Mouse (Mus musculus) hindbrain, embryonic 14.5 days (tissue): ENCODE data around the gene Pgls. TPM values are rescaled to one million over a fixed set of nuclear protein-coding genes. Genes with fewer than 3 reads are reported as not detected.

Source experiments
- ATAC-seq: fragments of 200-750 bp; cut with Nextera tagmentation; 2 replicates; pipeline ENCODE4 v1.8.0; 2017; ENCODE audit warnings: moderate number of reproducible peaks, mild to moderate bottlenecking, moderate TSS enrichment, moderate library complexity; ENCODE audit not compliant: low FRiP score
- DNase-seq: peaks from one replicate; pipeline ENCODE4 v3.0.0-alpha.2; 2015; ENCODE audit warnings: low spot score
- H3K27ac ChIP-seq: fragments of 300-500 bp; sonication (generic); 2 replicates; pipeline ENCODE4 v1.5.1; 2014; ENCODE audit warnings: mild to moderate bottlenecking, moderate library complexity
- H3K27me3 ChIP-seq: fragments of 300-500 bp; sonication (generic); 2 replicates; pipeline ENCODE4 v1.6.1; 2014; ENCODE audit warnings: mild to moderate bottlenecking, low read length, mixed read lengths; ENCODE audit not compliant: control insufficient read depth, insufficient read depth
- H3K36me3 ChIP-seq: fragments of 300-500 bp; sonication (generic); replicated peaks from 2 replicates; pipeline ENCODE4 v1.6.1; 2014; ENCODE audit not compliant: control insufficient read depth, insufficient read depth
- H3K4me1 ChIP-seq: fragments of 300-500 bp; sonication (generic); replicated peaks from 2 replicates; pipeline ENCODE4 v1.6.1; 2014; ENCODE audit warnings: antibody characterized with exemption, low read length, mixed read lengths; ENCODE audit not compliant: control insufficient read depth, insufficient read depth
- H3K4me2 ChIP-seq: fragments of 300-500 bp; sonication (generic); replicated peaks from 2 replicates; pipeline ENCODE4 v1.6.1; 2014; ENCODE audit warnings: mild to moderate bottlenecking, moderate library complexity
- H3K4me3 ChIP-seq: fragments of 300-500 bp; sonication (generic); replicated peaks from 2 replicates; pipeline ENCODE4 v1.5.1; 2014; ENCODE audit warnings: mild to moderate bottlenecking, low read length
- H3K9ac ChIP-seq: fragments of 300-500 bp; sonication (generic); 2 replicates; pipeline ENCODE4 v1.6.1; 2014
- H3K9me3 ChIP-seq: fragments of 300-500 bp; sonication (generic); 2 replicates; pipeline ENCODE4 v1.6.1; 2016; ENCODE audit warnings: low read length; ENCODE audit not compliant: control insufficient read depth
- whole genome bisulfite sequencing: fragments of 180-500 bp; shearing (Covaris S2); extraction: QIAGEN DNeasy Blood & Tissue Kit; methylation state at CpG from one replicate; pipeline ENCODE4 v1.1.7; 2014; 5-methylcytosine and 5-hydroxymethylcytosine counted together
- polyA plus RNA-seq: library from polyadenylated mRNA; unstranded; fragments of >200 nt; fragmentation: Nextera tagmentation; extraction: Ambion mirVana; gene quantifications from 2 replicates; pipeline ENCODE4 v1.2.1, GENCODE M21; 2014

Pgls gene
- polyA plus RNA-seq, 1 experiment from 2014 or later, result 246 TPM

DNA sequence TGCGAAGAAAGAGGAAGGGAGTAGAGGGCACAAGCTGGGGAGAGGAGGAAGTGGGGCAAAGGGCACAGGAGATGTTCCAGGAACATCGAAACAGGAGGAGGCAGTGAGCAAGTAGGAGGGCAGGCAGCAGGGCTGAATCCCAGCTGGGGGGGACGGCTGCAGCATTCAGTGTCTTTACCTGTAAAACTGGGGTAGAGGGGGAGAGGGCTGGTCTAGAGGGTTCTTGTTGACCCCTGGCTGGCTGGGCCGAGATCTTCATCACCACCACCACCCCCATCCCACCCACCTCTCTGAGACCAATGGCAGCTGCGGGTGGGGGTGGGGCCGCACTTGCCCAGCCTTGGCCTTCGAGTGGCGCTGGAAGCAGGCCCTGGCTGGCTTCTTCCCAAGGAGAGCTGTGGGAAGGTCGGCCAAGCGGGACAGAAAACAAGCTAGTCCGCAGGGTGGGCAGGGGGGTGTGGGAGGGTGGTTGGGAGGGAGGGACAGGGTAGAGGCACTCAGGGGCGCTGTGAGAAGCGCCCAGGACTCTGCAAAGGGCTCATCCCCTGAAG, 23.5 kb upstream of the Pgls start, which contains the start of gene Slc27a1:
TSS of gene Slc27a1 (plus strand) at position 496 of the 551 bp plus-strand sequence.
- Histone ChIP-seq H3K36me3 (no peaks in the 10 kb centered on the region), H3K4me3 (peak within 1 kb of the TSS; percentile 51), H3K27me3 (peaks cover 15% of the 10 kb centered on the region), H3K4me1 (peaks cover 25% of the 10 kb centered on the region), H3K4me2 (peak within 1 kb of the TSS; percentile 89), H3K27ac (peak within 1 kb of the TSS; percentile 83), H3K9ac (peak within 1 kb of the TSS; percentile 80), H3K9me3 (no peaks in the 10 kb centered on the region)
- ATAC-seq, result peak; percentile 4; the same call in 1 of the 2 replicates
- peak; percentile 51 for DNase-seq
- 13% methylated on average over 13 of the region's 13 CpGs for WGBS

DNA sequence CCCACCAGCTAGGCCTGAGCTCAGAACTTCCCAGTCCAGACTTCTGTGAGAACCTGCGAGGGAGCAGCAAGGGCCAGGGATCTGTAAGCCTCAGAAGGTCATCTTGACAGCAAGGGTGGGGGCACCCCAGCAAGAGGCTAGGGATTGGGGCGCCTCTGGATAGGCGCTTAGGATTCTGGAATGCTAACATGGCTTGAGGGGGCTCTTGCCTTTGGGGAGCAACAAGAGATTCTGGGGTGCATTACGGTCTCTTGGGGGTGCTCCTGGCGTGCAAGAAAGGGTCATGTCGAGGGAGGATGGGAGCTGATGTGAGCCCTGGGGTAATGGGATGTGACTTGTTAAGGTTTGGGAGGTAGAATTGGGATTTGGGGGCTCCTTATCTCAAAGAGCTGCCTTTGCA, 23.0 kb upstream of the Pgls start:
- peak overlapping the region; percentile 89 for H3K4me2 ChIP-seq
- H3K4me3 ChIP-seq, result peak overlapping the region; percentile 51
- H3K36me3 ChIP-seq, result no peaks in the 10 kb centered on the region
- H3K9ac ChIP-seq, result peak overlapping the region; percentile 80
- peaks cover 25% of the 10 kb centered on the region for H3K4me1 ChIP-seq
- WGBS, result 15% methylated on average over 6 of the region's 6 CpGs
- ATAC-seq (no peak), DNase-seq (no peak)
- H3K27me3 ChIP-seq, result peaks cover 10% of the 10 kb centered on the region; the same call in 1 of the 2 replicates
- H3K9me3 ChIP-seq, result no peaks in the 10 kb centered on the region
- H3K27ac ChIP-seq, result peak overlapping the region; percentile 83

DNA sequence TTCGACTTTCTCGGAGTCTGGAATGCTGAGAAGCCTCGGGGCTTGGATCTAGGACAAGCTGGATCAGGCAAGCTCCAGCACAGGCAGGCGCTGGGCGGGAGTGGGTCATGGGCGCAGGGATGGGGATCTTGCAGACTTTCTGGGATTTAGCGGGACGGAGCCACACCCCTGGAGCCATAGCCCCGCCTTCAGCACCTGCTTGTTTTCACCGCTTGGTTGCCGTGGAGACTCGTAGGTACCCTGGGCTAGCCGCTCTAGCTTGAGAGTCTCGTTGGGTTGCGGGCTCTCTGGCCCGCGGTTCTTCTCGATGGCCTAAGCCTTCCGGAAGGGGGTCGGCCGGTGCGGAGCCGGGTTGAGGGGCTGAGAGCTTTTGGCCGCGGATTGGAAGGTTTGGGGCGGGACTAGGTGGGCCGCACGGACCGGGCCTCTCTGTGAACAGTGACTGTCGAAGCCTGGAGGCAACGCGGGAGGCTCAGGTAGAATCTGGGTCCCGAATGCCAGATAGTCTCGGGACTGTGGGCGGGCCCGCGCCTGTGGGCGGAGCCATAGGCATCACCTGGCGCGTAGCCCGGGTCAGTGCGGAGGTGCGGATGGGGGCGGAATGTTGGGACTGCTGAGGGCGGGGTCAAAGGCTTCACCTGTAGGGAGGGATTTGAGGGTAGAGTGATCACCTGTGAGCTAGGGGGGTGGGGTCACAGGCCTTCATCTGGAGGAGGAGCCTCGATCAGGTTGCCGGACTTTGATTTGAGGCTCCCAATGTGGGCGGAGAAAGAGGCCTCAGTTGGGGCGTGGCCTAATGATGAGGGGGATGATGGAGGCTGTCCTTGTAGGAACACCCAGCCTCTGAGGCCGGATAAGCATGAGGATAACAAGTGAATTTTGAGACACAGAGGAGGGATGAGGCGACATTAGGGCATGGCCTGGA, 22.3 kb upstream of the Pgls start:
- H3K4me1 ChIP-seq, result peaks cover 25% of the 10 kb centered on the region
- H3K27ac ChIP-seq, result peak overlapping the region; percentile 83
- ATAC-seq (peak; percentile 79), DNase-seq (peak; percentile 87)
- no peaks in the 10 kb centered on the region for H3K9me3 ChIP-seq
- H3K36me3 ChIP-seq, result no peaks in the 10 kb centered on the region
- H3K4me3 ChIP-seq, result peak overlapping the region; percentile 51
- peak overlapping the region; percentile 89 for H3K4me2 ChIP-seq
- H3K27me3 ChIP-seq, result peaks cover 7% of the 10 kb centered on the region; the same call in 1 of the 2 replicates
- under 1% methylated on average over 51 of the region's 51 CpGs for WGBS
- peak overlapping the region; percentile 80 for H3K9ac ChIP-seq

DNA sequence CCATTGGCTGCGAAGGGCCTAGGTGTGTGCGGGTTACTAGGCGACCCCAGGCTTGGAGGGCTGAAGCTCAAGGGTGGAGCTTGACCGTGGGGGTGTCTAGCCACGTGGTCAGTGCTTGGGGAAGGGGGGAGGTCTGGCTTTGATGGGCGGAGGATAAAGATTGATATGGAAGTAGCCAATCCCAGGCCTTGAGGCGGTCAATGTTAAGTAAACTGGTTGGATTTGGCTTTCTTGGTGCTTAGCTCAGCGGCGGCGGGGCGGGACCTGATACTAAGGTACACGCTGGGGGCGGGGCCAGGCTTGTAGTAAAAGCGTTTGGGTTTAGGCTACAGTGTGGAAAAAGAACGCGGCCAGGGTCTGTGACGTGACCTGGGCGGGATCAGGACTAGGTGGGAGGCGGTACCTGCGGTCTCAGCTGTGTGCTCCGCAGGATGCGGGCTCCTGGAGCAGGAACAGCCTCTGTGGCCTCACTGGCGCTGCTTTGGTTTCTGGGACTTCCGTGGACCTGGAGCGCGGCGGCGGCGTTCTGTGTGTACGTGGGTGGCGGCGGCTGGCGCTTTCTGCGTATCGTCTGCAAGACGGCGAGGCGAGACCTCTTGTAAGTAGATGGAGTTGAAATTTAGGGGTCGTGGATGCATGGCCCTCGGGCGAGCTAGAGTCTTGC, 21.6 kb upstream of the Pgls start:
- Histone ChIP-seq H3K27me3 (peaks cover 7% of the 10 kb centered on the region; the same call in 1 of the 2 replicates), H3K27ac (peak overlapping the region; percentile 83), H3K4me3 (peak overlapping the region; percentile 51), H3K4me2 (peak overlapping the region; percentile 89), H3K36me3 (no peaks in the 10 kb centered on the region), H3K9me3 (no peaks in the 10 kb centered on the region), H3K9ac (peak overlapping the region; percentile 80), H3K4me1 (peaks cover 25% of the 10 kb centered on the region)
- under 1% methylated on average over 41 of the region's 41 CpGs for WGBS
- DNase-seq (peak; percentile 91), ATAC-seq (peak; percentile 88)

DNA sequence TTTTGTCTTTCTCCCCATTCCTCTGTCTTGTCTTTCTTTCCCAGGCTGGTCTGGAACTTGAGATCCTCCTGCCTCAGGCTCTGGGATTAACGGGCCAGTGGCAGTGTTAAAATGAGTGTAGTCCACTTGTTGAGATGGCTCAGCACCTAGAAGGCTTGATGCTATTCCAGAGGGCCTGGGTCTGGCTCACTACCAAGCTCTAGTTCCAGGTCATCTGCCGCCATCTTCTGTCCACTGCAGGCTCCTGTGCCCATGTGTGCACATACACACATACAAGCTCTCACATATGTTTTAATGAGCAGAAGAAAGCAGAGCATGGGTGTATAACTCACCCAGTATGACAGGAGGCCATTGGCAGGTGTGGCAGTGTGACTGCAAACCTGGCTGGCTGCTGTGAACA, 19.9 kb upstream of the Pgls start:
- peaks cover 6% of the 10 kb centered on the region; the same call in 1 of the 2 replicates for H3K27me3 ChIP-seq
- peak overlapping the region; percentile 80 for H3K9ac ChIP-seq
- WGBS, result 83% methylated on average over 2 of the region's 2 CpGs
- peak overlapping the region; percentile 55 for H3K27ac ChIP-seq
- H3K9me3 ChIP-seq, result no peaks in the 10 kb centered on the region
- ATAC-seq (no peak), DNase-seq (no peak)
- peak overlapping the region; percentile 51; the same call in 1 of the 2 replicates for H3K4me3 ChIP-seq
- H3K4me1 ChIP-seq, result peaks cover 25% of the 10 kb centered on the region
- peak overlapping the region; percentile 89 for H3K4me2 ChIP-seq
- H3K36me3 ChIP-seq, result no peaks in the 10 kb centered on the region

DNA sequence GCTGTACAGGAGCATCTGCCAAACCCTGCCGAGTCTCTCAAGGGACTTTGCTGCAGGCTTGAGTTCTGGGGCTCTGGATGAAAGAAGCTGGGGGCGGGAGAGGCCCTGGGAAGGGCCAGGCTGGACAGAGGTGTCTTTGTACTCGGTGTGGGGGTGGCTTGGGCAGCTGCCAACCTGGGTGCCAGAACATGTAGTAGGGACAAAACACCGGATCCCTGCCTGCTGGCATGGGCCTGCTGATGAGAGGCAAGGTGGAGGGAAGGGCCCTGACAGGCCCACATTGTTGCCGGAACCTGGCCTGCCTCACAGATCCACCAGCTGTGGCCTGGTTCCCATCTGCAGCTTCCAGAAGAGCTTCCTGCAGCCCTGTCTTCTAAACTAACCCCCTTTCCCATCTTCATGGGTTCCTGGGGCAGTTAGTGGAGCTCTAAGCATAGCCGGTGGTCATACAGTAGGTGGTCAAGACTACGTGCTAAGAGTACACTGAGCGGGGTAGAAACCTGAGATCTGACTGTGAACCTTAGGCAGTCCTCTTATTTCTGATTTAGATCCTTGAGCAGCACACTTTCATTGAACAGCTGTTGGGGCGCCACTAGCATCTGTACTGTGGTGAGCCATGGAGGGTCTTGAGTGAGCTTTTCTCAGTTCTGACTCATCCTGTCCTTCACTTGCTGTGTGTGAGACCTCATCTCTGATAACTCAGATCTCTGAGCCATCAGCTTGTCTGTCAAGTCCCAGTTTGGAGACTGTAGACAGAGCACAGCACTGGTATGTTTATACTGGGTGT, 18.9 kb upstream of the Pgls start:
- Histone ChIP-seq H3K36me3 (no peaks in the 10 kb centered on the region), H3K4me1 (peaks cover 25% of the 10 kb centered on the region), H3K27me3 (no peaks in the 10 kb centered on the region), H3K4me3 (no peak overlapping the region), H3K9me3 (no peaks in the 10 kb centered on the region), H3K9ac (0 out of 2 replicates have a peak overlapping the region, but pooled peaks have one; percentile 20), H3K4me2 (peak overlapping the region; percentile 25), H3K27ac (peak overlapping the region; percentile 61)
- no peak for ATAC-seq
- 70% methylated on average over 9 of the region's 9 CpGs for WGBS
- DNase-seq, result peak; percentile 72

DNA sequence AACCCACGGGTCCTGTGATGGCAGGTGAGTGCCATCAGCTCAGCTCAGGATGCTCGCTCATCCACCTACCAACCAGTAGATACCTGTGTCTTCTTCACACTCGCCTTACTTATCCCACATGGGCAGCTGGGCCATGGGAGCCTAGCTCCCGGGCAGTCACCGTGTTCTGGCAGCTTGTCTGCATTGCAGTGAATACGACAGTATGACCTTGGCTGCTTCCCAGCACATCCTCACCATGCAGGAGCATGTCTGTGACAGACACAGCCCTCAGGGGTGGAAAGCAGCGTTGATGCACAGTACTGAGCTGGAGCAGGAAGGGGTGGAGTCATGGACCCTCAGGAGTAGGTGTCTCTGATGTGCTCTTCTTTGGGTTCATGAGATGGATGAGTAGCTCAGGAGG, 17.6 kb upstream of the Pgls start:
- no peak overlapping the region for H3K9ac ChIP-seq

DNA sequence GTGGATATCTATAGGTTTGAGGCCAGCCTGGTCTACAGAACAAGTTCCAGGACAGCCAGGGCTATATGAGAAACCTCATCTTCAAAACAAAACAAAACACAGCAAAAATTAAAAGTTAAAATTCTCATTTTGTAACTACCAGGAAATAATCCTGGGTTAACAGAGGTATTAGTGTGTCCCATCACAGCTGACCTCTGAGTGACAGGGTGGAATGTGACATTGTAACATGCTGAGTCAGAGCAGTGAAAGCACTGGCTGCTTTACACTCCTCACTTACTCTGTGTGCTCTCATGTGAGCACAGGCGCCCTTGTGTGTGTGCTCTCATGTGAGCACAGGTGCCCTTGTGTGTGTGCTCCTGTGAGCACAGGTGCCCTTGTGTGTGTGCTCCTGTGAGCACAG, 17.0 kb upstream of the Pgls start:
- Histone ChIP-seq H3K4me3 (no peak overlapping the region), H3K27me3 (no peaks in the 10 kb centered on the region), H3K4me2 (no peak overlapping the region), H3K9me3 (no peaks in the 10 kb centered on the region), H3K9ac (no peak overlapping the region), H3K36me3 (no peaks in the 10 kb centered on the region), H3K4me1 (peaks cover 25% of the 10 kb centered on the region), H3K27ac (no peak overlapping the region)
- 87% methylated on average over 1 of the region's 1 CpGs for WGBS
- ATAC-seq (no peak), DNase-seq (no peak)

More for the DNA sequence above, 17.6 kb upstream of the Pgls start:
- WGBS, result 72% methylated on average over 7 of the region's 7 CpGs
- no peak overlapping the region for H3K27ac ChIP-seq
- H3K27me3 ChIP-seq, result no peaks in the 10 kb centered on the region
- no peaks in the 10 kb centered on the region for H3K9me3 ChIP-seq
- ATAC-seq, result no peak
- peaks cover 25% of the 10 kb centered on the region for H3K4me1 ChIP-seq
- H3K4me3 ChIP-seq, result no peak overlapping the region
- no peak overlapping the region for H3K4me2 ChIP-seq
- no peaks in the 10 kb centered on the region for H3K36me3 ChIP-seq
- no peak for DNase-seq
